Mouse (Mus musculus): ENCODE data around the gene Pemt.

Pemt gene

GRCm38 (mm10) chr11:60001231-60001980 lies 44.9 kb downstream of the Pemt start:
- no peak for DNase-seq (ENCODE audit: low spot score in 2 of 2)

- no peak for DNase-seq (ENCODE audit: low spot score in 2 of 2)
Observed at GRCm38 (mm10) chr11:59994318-59994717, 52.0 kb downstream of the Pemt start.

- no peak for DNase-seq (ENCODE audit: low spot score in 2 of 2)
Observed at GRCm38 (mm10) chr11:59991365-59991764, 54.9 kb downstream of the Pemt start.

GRCm38 (mm10) chr11:59989406-59989805 lies 56.9 kb downstream of the Pemt start:
- no peak for DNase-seq (ENCODE audit: low spot score in 2 of 2)

GRCm38 (mm10) chr11:59977831-59978230 lies 68.5 kb downstream of the Pemt start:
- DNase-seq (ENCODE audit: low spot score in 2 of 2), result no peak

- DNase-seq (ENCODE audit: low spot score in 2 of 2), result no peak
Observed at GRCm38 (mm10) chr11:59975241-59975640, 71.0 kb downstream of the Pemt start.

GRCm38 (mm10) chr11:59973389-59973788 lies 72.9 kb downstream of the Pemt start:
- DNase-seq (ENCODE audit: low spot score in 2 of 2), result no peak

GRCm38 (mm10) chr11:59971691-59972090 lies 74.6 kb downstream of the Pemt start:
- no peak for DNase-seq (ENCODE audit: low spot score in 2 of 2)

- no peak for DNase-seq (ENCODE audit: low spot score in 2 of 2)
Observed at GRCm38 (mm10) chr11:59970780-59971179, 75.5 kb downstream of the Pemt start.

- DNase-seq (ENCODE audit: low spot score in 2 of 2), result no peak
Observed at GRCm38 (mm10) chr11:59967765-59968164, 78.5 kb downstream of the Pemt start.

- DNase-seq (ENCODE audit: low spot score in 2 of 2), result no peak
Observed at GRCm38 (mm10) chr11:59966102-59966483, 80.2 kb downstream of the Pemt start.

GRCm38 (mm10) chr11:59965227-59966101 lies 80.8 kb downstream of the Pemt start:
- peak; percentile 33 to 61 for DNase-seq (ENCODE audit: low spot score in 2 of 2)

GRCm38 (mm10) chr11:59964818-59965217 lies 81.5 kb downstream of the Pemt start, which contains the start of gene Rasd1:
Gene Rasd1 (minus strand): TSS chr11:59964944.
- peak; percentile 29 to 48 for DNase-seq (ENCODE audit: low spot score in 2 of 2)

- DNase-seq (ENCODE audit: low spot score in 2 of 2), result no peak
Observed at GRCm38 (mm10) chr11:59964163-59964758, 82.0 kb downstream of the Pemt start.

- DNase-seq (ENCODE audit: low spot score in 2 of 2), result no peak
Observed at GRCm38 (mm10) chr11:59963364-59964162, 82.7 kb downstream of the Pemt start.

- DNase-seq (ENCODE audit: low spot score in 2 of 2), result no peak
Observed at GRCm38 (mm10) chr11:59962590-59962989, 83.7 kb downstream of the Pemt start.

- no peak for DNase-seq (ENCODE audit: low spot score in 2 of 2)
Observed at GRCm38 (mm10) chr11:59961338-59961875, 84.9 kb downstream of the Pemt start.

- DNase-seq (ENCODE audit: low spot score in 2 of 2), result no peak
Observed at GRCm38 (mm10) chr11:59960476-59961337, 85.6 kb downstream of the Pemt start.

GRCm38 (mm10) chr11:59959453-59959852 lies 86.8 kb downstream of the Pemt start:
- DNase-seq (ENCODE audit: low spot score in 2 of 2), result no peak

GRCm38 (mm10) chr11:59956749-59957148 lies 89.5 kb downstream of the Pemt start:
- no peak for DNase-seq (ENCODE audit: low spot score in 2 of 2)
